Mouse (Mus musculus) urinary bladder, postnatal 4 days (tissue): ENCODE results near the gene Adam12.

Experiments
- DNase-seq, 2 experiments: peaks; one replicate each; pipeline ENCODE4 v3.0.0; 2021 to 2022; ENCODE audit warnings: low spot score in 2 of 2

Adam12 gene

DNA sequence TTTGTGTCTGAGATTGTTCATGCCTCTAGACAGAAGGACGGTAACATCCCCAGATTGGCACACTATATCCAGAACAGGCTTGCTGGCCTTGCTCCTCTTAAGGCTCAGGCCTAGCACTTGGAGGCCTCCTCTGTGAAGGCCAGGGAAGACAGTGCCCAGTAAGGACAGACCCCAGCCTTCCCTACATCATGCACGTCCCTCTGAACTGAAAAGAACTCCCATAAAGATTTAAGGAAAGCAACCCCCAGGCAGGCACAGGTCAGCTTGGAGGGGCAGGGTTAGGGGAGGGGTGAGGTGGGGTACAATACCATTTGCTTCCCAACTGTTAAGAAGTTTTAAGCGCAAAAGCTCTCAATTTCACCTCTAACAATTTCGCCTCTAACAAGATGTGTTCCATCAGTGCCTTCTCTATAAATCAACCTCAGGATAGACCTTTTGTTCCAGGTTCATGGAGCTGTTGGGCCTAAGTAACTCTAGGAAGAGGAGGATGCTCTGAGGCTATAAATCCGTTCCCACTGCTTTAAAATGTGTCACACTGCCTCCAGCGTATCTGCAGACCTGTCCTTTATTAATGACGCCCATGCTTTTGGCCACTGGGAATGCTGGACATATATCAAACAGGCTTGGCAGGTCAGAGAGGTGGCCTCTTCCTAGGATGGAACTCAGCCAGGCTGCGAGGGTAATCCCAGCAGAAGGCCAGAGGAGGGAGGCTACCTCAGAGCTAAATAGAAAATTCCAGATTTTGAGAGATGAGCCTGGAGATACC is 150.5 kb downstream of the Adam12 start:
- DNase-seq, result no peak

- DNase-seq, result no peak
Measured at GRCm38 (mm10) chr7:134079980-134080725, 151.8 kb downstream of the Adam12 start.

- no peak for DNase-seq
Measured at GRCm38 (mm10) chr7:134077684-134078083, 154.3 kb downstream of the Adam12 start.

GRCm38 (mm10) chr7:134073011-134073410 is 158.9 kb downstream of the Adam12 start:
- DNase-seq, result no peak

DNA sequence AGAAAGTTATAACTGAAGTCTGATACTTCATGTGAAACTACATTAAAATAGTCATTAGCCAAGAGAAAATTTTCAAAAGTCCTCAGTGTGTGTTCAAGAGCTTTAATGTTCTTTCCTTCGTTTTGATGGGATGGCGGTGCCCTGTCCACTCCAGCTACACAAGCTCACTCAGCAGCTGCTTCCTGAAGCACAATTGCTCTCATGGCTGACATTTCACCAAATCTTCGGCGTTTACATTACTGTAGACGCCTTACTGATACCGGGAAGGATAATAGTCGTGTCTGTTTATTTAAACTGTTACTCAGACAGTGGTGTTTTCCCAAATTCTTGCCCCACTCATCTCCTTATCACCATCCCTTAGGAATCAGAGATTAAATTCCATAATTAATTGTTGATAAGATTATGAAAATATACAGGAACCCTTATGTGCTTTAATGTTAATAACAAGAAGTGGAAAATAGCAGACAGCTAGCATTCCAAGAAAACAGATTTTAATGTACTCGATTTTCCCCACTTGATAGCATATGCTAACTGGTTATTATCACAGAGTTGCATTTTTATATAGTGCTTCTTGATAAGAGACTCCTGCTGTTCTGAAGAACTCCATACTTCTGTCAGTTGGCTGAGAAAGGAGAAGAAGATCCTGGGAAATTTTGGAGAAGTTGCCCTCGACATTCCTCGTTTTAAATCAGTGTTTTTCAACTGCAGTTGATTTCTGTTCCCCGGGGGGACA is 160.6 kb downstream of the Adam12 start:
- no peak for DNase-seq

DNA sequence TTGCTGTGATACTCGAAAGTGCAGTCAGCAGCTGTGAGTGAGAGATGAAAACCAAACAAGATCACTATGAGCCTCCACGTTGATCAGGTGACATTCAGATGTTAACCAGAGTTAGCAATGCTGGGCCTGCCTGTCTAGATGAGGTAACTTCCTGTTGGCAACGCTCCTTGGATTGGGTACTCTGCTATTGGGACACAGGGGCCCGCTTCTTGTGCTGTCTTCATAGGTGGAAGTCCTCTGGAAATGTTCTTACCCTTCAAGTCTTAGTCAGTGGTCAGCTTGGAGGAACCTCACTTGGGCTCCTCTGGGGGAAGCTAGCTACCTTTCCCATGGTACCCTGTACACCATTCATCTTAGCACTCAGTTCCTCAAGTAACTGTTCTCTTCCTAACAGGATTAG is 169.3 kb downstream of the Adam12 start:
- no peak for DNase-seq

- no peak for DNase-seq
Measured at GRCm38 (mm10) chr7:134052486-134052885, 179.5 kb downstream of the Adam12 start.

GRCm38 (mm10) chr7:134050371-134050770 is 181.6 kb downstream of the Adam12 start:
- no peak for DNase-seq

- no peak for DNase-seq
Measured at GRCm38 (mm10) chr7:134046376-134046775, 185.6 kb downstream of the Adam12 start.

GRCm38 (mm10) chr7:134043576-134043975 is 188.4 kb downstream of the Adam12 start:
- DNase-seq, result no peak

DNA sequence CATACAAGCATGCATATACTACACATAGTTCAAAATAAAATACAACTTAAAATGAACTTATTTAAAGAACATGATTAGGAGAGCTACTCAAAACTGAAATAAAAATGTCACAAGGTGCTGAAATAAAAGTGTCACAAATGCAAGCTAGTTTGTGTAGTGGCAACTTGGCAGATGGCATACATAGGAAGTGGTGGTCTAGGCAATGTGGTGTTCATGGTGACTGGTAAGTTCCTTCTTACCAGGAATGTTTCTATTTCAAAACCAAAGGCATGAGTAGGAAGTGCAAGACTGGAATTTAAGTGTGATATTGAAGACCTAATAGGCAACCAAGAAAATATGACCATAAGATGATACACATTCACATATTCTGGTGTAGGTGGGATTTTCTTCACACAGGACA is 189.3 kb downstream of the Adam12 start:
- DNase-seq, result no peak

- DNase-seq, result no peak
Measured at GRCm38 (mm10) chr7:134033939-134034338, 198.0 kb downstream of the Adam12 start.

DNA sequence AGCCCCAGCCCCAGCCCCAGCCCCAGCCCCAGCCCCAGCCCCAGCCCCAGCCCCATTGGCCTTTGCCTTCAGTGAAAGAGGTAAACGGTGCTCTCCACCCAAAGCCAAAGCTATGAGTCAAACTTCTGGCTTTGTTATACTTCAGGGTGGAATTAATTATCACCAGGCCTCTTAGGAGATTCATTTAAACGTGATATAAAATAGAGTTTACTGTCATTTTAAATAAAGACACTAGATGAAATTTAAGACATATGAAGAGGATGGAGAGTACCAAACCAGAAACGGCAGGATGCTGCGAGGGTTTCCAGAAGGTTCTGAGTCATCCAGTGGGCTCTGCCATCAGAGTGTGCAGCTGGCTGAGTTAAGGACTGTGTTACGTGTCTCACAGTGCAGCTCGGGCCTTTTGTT is 199.0 kb downstream of the Adam12 start:
- no peak for DNase-seq

DNA sequence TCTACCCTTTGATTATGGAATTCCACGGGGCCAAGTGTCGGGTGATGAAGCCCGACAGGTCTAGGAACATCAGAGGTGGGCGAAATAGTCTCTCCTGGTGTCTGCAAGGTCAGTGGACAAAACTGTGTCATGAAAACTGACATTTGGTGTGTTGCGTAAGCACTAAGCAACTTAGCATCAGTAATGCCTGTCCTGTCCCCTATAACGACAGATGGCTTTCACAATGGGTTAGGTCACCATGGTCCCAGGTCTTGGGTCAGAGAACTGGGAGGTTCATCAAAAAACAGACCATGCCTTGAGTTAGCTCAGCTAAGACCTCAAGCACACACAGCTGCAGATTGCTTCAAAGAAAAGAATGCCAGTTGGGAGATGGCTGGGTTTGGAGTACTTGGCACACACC is 200.2 kb downstream of the Adam12 start:
- DNase-seq, result no peak

GRCm38 (mm10) chr7:134031256-134031655 is 200.7 kb downstream of the Adam12 start:
- DNase-seq, result no peak

DNA sequence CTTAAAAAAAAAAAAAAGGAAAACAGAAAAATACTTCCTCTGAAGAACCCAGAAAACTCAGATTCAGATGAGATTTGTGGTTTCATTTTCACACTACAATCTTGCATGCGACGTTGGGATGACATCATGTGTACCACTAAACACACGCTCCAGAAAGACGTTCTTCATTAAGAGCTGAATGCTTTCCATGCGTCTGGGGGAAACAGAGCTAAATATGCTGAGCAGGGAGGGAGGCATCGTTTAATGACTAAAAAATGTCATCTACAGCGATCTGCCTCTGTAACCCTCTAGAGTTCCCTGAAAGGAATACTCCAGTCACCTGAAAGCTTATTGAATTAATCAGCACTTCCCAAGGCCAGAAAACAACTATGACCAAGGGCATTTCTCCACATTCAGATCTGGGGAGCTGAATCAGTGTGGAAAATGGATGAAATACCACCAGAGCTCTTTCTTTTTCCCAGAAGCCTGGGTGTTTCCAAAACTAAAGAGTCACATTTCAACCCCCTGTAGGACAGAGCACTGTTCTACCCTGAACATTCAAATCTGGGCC is 203.6 kb downstream of the Adam12 start:
- DNase-seq, result no peak

DNA sequence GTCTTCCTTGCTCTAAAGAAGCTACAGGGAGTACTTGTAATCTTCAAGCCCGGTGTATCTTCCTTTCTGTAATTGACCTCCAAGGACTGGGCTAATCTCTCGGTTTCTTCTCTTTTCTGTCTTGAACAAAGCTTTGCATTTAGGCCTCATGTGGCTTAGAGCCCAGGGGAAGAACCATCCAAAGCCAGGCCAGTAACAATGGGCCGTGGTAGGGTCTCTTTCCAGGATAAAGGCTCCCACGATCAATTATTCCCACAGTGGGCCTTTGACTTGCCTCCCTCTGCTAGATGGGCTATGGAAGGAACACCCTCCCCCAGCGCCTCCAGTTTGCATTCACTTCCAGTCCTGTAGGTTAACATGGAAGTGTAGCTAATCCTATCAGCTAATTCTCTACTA is 204.9 kb downstream of the Adam12 start:
- no peak for DNase-seq

DNA sequence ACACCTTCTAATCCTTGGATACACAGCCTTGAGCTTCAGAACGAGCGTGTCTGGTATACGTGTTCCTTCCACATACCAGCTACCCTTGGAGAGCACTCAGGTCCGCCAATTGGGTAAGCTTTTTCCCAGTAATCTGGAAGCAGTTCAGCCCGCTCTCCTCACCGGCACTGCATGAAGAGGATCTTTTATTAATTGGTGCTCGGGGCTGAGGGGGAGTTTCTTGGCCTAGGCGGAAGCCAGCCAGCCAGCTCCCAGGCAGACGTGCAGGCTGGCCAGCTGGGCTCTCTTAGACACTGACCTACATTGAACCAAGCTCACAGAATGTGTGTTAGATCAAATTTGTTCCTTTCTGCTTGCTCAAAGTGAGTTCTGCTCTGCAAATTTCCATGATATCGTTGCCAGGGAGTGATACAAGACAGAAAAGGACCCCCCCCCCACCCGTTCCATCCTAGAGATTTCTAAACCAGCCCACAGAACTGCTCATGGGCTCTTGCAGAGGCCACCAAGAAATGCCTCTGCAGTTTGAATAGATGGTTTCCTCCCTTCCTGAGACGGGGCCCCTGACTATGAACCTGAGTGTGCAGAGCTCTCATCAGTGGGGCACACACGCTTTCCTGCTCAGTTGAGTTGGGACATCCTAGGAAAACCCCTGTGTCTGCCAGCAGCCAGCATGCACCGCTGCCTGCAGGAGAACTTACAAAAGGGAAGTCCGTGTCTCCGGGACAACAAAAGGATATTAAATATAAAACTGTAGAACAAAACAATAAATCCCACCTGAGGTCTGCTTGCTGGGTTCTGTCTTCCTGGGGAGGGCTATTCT is 205.5 kb downstream of the Adam12 start:
- peak; percentile 74 to 77 for DNase-seq

DNA sequence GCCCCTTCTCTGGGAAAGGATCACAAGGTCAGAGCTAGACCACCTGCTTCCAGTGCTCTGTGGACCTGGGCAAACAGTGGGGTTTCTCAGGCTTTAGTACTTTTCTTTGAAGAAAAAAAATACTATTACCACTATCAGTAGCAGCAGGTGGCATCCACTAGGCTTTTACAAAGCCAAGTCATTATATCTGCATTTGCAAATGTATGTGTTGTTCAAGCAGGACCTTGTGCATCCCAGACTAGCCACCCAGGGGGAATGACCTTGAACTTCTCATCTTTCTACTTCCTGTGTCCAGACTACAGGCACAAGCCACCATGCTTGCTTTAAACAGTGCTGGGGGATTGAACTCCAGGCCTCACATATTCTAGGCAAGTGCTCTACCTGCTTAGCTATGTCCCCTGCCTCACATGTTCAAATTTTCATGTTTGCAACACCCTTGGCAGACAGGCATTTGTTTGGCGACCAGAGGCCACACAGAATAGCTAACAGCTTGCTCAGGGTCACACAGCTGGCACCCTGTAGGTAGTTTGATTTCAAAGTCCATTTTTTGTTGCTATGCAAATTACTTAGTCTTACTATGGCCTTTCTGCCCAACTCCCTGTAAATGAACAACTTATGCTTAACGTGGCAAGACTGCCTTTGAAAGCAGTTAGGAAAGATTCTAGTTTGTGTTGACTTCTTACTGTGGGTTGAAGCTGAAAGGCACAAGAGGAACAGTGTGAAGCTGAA is 209.6 kb downstream of the Adam12 start:
- DNase-seq, result no peak

DNA sequence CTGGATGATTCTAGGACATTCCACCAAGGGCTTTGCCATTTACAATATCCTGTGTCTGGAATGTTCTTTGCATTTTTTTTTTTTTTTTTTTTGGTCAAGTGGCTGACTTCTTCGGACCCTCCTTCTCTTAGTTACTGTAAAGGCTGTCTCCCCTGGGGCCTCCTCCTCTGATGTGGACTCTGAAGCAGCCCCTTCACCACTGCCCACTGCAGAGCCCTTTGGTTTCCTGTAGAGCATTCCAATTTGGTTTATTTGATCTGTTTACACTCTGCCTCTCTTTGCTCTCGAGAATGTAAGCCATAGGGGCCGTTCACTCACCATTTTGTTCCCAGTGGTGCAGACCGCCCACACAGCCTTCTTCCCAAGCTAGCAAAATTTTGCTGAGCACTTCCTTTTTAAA is 216.7 kb downstream of the Adam12 start:
- no peak for DNase-seq

- DNase-seq, result no peak
Measured at GRCm38 (mm10) chr7:134014733-134015132, 217.2 kb downstream of the Adam12 start.
